Mouse (Mus musculus) lung, adult 2 months (tissue): ENCODE results near the gene Rbfox2.

Source experiments
- CTCF ChIP-seq: fragments of 200-500 bp; IDR thresholded peaks from 2 replicates; pipeline ENCODE4 v1.5.1; 2011; ENCODE audit warnings: mild to moderate bottlenecking, low read length, control low read depth; ENCODE audit not compliant: insufficient read depth
- POLR2A ChIP-seq: fragments of 200-500 bp; IDR thresholded peaks from 2 replicates; pipeline ENCODE4 v1.6.1; 2011; ENCODE audit warnings: low read depth, mild to moderate bottlenecking, control low read depth, low read length, borderline replicate concordance; ENCODE audit errors: extremely low read depth

DNA sequence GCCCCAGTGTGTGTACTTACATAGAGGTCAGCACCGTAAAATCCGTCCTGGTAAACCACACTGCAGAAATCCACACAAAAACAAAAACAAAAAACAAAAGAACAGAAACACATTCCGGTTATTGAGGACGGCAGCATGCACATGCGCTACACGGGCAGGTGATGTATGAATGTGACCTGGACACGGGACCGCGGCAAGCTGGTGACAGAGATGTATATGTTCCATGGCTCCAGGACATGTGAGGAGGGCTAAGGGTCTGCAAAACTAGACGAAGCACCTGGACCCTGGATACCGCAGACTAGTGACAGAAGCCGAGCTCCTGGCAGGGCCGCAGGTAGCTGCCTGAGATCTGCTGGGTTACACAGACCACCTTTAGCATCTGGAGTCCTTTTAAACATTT, 212.4 kb downstream of the Rbfox2 start:
- no peak for TF ChIP-seq CTCF
- no peak for TF ChIP-seq POLR2A
